Comparison of ENCODE assay signal across 13 mouse cellular contexts in the genomic region with DNA sequence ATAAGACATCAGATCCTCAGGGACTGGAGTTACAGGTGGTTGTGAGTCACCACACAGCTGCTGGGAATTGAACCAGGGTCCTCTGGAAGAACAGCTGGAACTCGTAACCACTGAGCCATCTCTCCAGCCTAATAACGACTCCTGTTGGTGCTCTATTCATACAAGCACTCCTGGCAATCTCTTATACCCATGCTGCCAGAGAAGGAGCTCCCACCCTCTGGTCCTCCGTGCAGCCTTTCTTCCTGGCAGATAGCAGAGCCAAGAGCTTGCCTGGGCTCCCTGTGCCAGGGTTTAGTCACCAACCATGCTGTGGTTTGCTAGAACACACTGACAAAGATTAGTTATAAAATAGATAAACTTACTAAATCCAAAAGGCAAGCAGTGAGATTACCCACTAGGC. TPM values are rescaled to one million over a fixed set of nuclear protein-coding genes. Genes with fewer than 3 reads are reported as not detected.
"Had no signal": no experiment of that assay in that cellular context is flagged by ENCODE, and none has a peak within 500 bp of the region (broad histone marks: within the 10 kb centered on the region; RNA-seq: fewer than 3 reads in every experiment).

No protein-coding gene starts in this region.

- DNase-seq: kidney, adult 8-10 months; kidney, postnatal 25 days; liver; liver, embryonic 13.5 days; liver, postnatal 0 days; thymus, postnatal 14 days had no signal

- ATAC-seq: liver, postnatal 0 days; midbrain, embryonic 15.5 days had no signal

RNA-seq across cellular contexts. Expression of gene Slc2a5, which starts 9.4 kb away (rescaled TPM):
- total RNA-seq: neutrophil, adult 5-6 weeks had no signal

RNA-seq across cellular contexts. Expression of gene Slc2a7, which starts 39.1 kb away (rescaled TPM):
- total RNA-seq: layer of hippocampus, postnatal 25 days; left cerebral cortex, adult 8-10 months; left cerebral cortex, postnatal 25 days; megakaryocyte, adult 5-6 weeks; monocyte, adult 5-6 weeks; neutrophil, adult 5-6 weeks had no signal
